7 mouse cellular contexts compared by ENCODE assay signal in genomic region chr16:94339164-94340160, GRCm38 (mm10). TPM values are rescaled to one million over a fixed set of nuclear protein-coding genes. Genes with fewer than 3 reads are reported as not detected.
DNase-seq lines count a peak whose midpoint lies in the region; TF ChIP-seq lines count a peak whose summit lies in the region.
"Not testable (repeated sequence)": the region's sequence is repeated elsewhere in the genome, so short reads cannot be mapped to it uniquely, and the experiment has no call there.
"Had no signal": no experiment of that assay in that cellular context is flagged by ENCODE, and none has a peak within 500 bp of the region (broad histone marks: within the 10 kb centered on the region; RNA-seq: fewer than 3 reads in every experiment).

No protein-coding gene starts in this region.

- in situ Hi-C loops in CH12.LX (cut with MboI; ENCODE audit: low pct_ligation_motif_present, low pct_unique_long_range_greater_than_20kb, low sequenced_read_pairs) = not testable (repeated sequence)

- H3K27me3 ChIP-seq in CH12.LX (replicated peaks); MEL (ENCODE audit: control insufficient read depth in 1 of 2, insufficient read depth in 2 of 2, low read length in 2 of 2): not testable (repeated sequence)

- peak overlapping the region; percentile 93 for H3K9ac ChIP-seq in CH12.LX (ENCODE audit: insufficient read depth, low read depth)
- peak overlapping the region; percentile 57 for H3K9ac ChIP-seq in MEL (ENCODE audit: control insufficient read depth, low read depth, low read length, poor library complexity, severe bottlenecking)

- peaks cover 12 to 28% of the 10 kb centered on the region in 2 experiments for H3K4me1 ChIP-seq in CH12.LX (ENCODE audit: control insufficient read depth in 1 of 2, insufficient read depth in 2 of 2)
- peaks cover 0 to 18% of the 10 kb centered on the region in 2 experiments; a peak in 2 of 4 replicates for H3K4me1 ChIP-seq in MEL (ENCODE audit: control insufficient read depth in 1 of 2, insufficient read depth in 2 of 2, low read length in 2 of 2)

- peak; percentile 28 for TF ChIP-seq RAD21 in CH12.LX (IDR thresholded peaks at IDR 0.05; ENCODE audit: low read depth, low read length)
- not testable (repeated sequence) for TF ChIP-seq RAD21 in MEL (IDR thresholded peaks at IDR 0.05; ENCODE audit: low read depth, low read length)

- not testable (repeated sequence) for TF ChIP-seq EP300 in CH12.LX (IDR thresholded peaks at IDR 0.05; ENCODE audit: low read length); MEL (IDR thresholded peaks at IDR 0.05; ENCODE audit: low read depth in 1 of 2, low read length in 2 of 2)

- peak overlapping the region; percentile 76 for H3K27ac ChIP-seq in CH12.LX (ENCODE audit: insufficient read depth, low read depth)
- H3K27ac ChIP-seq in MEL (ENCODE audit: control insufficient read depth, low read depth, low read length) = peak overlapping the region; percentile 55; the same call in 1 of the 2 replicates

- peak overlapping the region; percentile 63 for H3K4me2 ChIP-seq in CH12.LX (ENCODE audit: insufficient read depth, low read depth, poor library complexity, severe bottlenecking)

- TF ChIP-seq POLR2A in CH12.LX (IDR thresholded peaks at IDR 0.05; ENCODE audit: low read depth, low read length) = peak; percentile 72
- TF ChIP-seq POLR2A in MEL (IDR thresholded peaks at IDR 0.05; ENCODE audit: control insufficient read depth in 1 of 2, insufficient read depth in 1 of 2, low read depth in 1 of 2, low read length in 2 of 2, poor library complexity in 1 of 2) = not testable (repeated sequence)

- DNase-seq in CH12.LX (ENCODE audit: extremely low read depth) (peak; percentile 98), MEL (ENCODE audit: low read depth, low spot score) (peak; percentile 84), MEL-GATA-1-ER (ENCODE audit: extremely low read depth, low read depth) (peak; percentile 82), MN1 (ENCODE audit: low spot score) (peak; percentile 49)
- peak; percentile 64 for DNase-seq in heart, adult 11 months

- H3K4me3 ChIP-seq in CH12.LX (replicated peaks in 1 of 3; ENCODE audit: low read depth in 2 of 3, low read length in 2 of 3, poor library complexity in 1 of 3) (peak overlapping the region; percentile 64 to 90 (median 74)), MEL (ENCODE audit: control insufficient read depth in 1 of 2, insufficient read depth in 1 of 2, low read depth in 2 of 2, low read length in 2 of 2) (peak overlapping the region; percentile 70 to 76)

- H3K9me3 ChIP-seq in CH12.LX (replicated peaks; ENCODE audit: low read length); MEL (replicated peaks; ENCODE audit: insufficient read depth, low read length): not testable (repeated sequence)

- H3K79me2 ChIP-seq in CH12.LX (replicated peaks; ENCODE audit: control insufficient read depth, extremely low read depth, insufficient read depth, poor library complexity, severe bottlenecking) = peaks cover 14% of the 10 kb centered on the region
- H3K79me2 ChIP-seq in MEL (ENCODE audit: control insufficient read depth, insufficient read depth, low read length, poor library complexity) = not testable (repeated sequence)

- peaks cover 27 to 47% of the 10 kb centered on the region in 2 experiments for H3K36me3 ChIP-seq in CH12.LX (replicated peaks in 1 of 2; ENCODE audit: control insufficient read depth in 1 of 2, insufficient read depth in 1 of 2, low read length in 1 of 2)
- H3K36me3 ChIP-seq in MEL (ENCODE audit: control insufficient read depth in 1 of 2, insufficient read depth in 2 of 2, low read length in 2 of 2) = not testable (repeated sequence)

- dilution Hi-C loops in CH12.LX (cut with MboI; ENCODE audit: extremely low pct_ligation_motif_present, extremely low pct_unique_long_range_greater_than_20kb, low sequenced_read_pairs) = not testable (repeated sequence)

- TF ChIP-seq CTCF in CH12.LX (conservative IDR thresholded peaks at IDR 0.05 in 1 of 2, IDR thresholded peaks at IDR 0.05 in 1 of 2; ENCODE audit: low read depth in 2 of 2, low read length in 2 of 2) (peak; percentile 32 to 64; a peak in 3 of 4 replicates), MEL (IDR thresholded peaks at IDR 0.05 in 2 of 3, conservative IDR thresholded peaks at IDR 0.05 in 1 of 3; ENCODE audit: control insufficient read depth in 1 of 3, insufficient read depth in 1 of 3, low read depth in 2 of 3, low read length in 3 of 3, poor library complexity in 1 of 3, severe bottlenecking in 1 of 3) (peak in 2 of 3 experiments; percentile 22 to 33; a peak in 4 of 6 replicates)

TF ChIP-seq in CH12.LX, 34 proteins besides CTCF, POLR2A, EP300 and RAD21 (continues in another document):
- TF ChIP-seq IRF4 (IDR thresholded peaks at IDR 0.05; ENCODE audit: low read depth, low read length) (peak; percentile 89), TBP (conservative IDR thresholded peaks at IDR 0.05; ENCODE audit: low read depth, low read length) (peak; percentile 83), MAZ (IDR thresholded peaks at IDR 0.05; ENCODE audit: low read depth, low read length) (peak; percentile 33; the same call in 1 of the 2 replicates), BHLHE40 (IDR thresholded peaks at IDR 0.05; ENCODE audit: low read depth, low read length) (peak; percentile 29), ELF1 (IDR thresholded peaks at IDR 0.05; ENCODE audit: low read depth, low read length) (0 out of 2 replicates have a peak, but pooled peaks have one; percentile 46), ETS1 (conservative IDR thresholded peaks at IDR 0.05; ENCODE audit: low read depth, low read length) (peak; percentile 96), MAX (IDR thresholded peaks at IDR 0.05; ENCODE audit: low read length) (peak; percentile 85), SIN3A (IDR thresholded peaks at IDR 0.05; ENCODE audit: low read length) (peak; percentile 94), NRF1 (IDR thresholded peaks at IDR 0.05; ENCODE audit: low read depth, low read length) (peak; percentile 70), CHD1 (IDR thresholded peaks at IDR 0.05; ENCODE audit: low read depth, low read length) (0 out of 2 replicates have a peak, but pooled peaks have one; percentile 52), RCOR1 (conservative IDR thresholded peaks at IDR 0.05; ENCODE audit: low read depth, low read length) (0 out of 2 replicates have a peak, but pooled peaks have one; percentile 61), MYC (IDR thresholded peaks at IDR 0.05; ENCODE audit: low read depth, low read length) (peak; percentile 92), MEF2A (IDR thresholded peaks at IDR 0.05; ENCODE audit: borderline replicate concordance, low read depth, low read length) (peak; percentile 32; the same call in 1 of the 2 replicates)

TF ChIP-seq in MEL, 35 proteins besides CTCF, POLR2A, EP300 and RAD21:
- peak; percentile 31 for TF ChIP-seq SMC3 (IDR thresholded peaks at IDR 0.05; ENCODE audit: low read depth, low read length)
- peak; percentile 31; the same call in 1 of the 2 replicates for TF ChIP-seq NRF1 (IDR thresholded peaks at IDR 0.05; ENCODE audit: insufficient read depth, low read depth, low read length, poor library complexity, severe bottlenecking)
- peak; percentile 77 for TF ChIP-seq SIN3A (IDR thresholded peaks at IDR 0.05; ENCODE audit: low read length)
- TF ChIP-seq MYC (IDR thresholded peaks at IDR 0.05; ENCODE audit: low read depth, low read length) = 0 out of 2 replicates have a peak, but pooled peaks have one; percentile 24
- TF ChIP-seq ETS1 (IDR thresholded peaks at IDR 0.05; ENCODE audit: low read depth, low read length) = peak; percentile 86
- peak; percentile 66 for TF ChIP-seq MXI1 (IDR thresholded peaks at IDR 0.05; ENCODE audit: low read depth, low read length)
- TF ChIP-seq HCFC1 (IDR thresholded peaks at IDR 0.05; ENCODE audit: low read depth, low read length) = peak; percentile 66
TF ChIP-seq in MEL: peak in this region for 7; not testable (repeated sequence) for 28.

RNA-seq across cellular contexts. Expression of gene Ripply3, which starts 11.2 kb away (rescaled TPM):
- 6.1 and 6.5 TPM in 2 replicates for total RNA-seq in CH12.LX (2012; rRNA removed)
- 0.20 and 0.28 TPM in 2 replicates for total RNA-seq in CH12.LX (2014; rRNA removed)
- polyA plus RNA-seq in CH12.LX (2012; ENCODE audit: insufficient read length, low read depth) = 1.0 and 1.3 TPM in 2 replicates
- 0.10 and 0.35 TPM in 2 replicates for total RNA-seq in MEL (2012; rRNA removed)
- under 1 TPM in 1 of 2 experiments, not detected in 1; 0.18 TPM for polyA plus RNA-seq in MEL (2012; ENCODE audit: insufficient read depth in 1 of 2, insufficient read length in 2 of 2, low read depth in 1 of 2, low replicate concordance in 2 of 2, missing spikeins in 1 of 2)
- polyA plus RNA-seq: G1E, Patski had no signal

RNA-seq across cellular contexts. Expression of gene Hlcs, which starts 26.1 kb away (rescaled TPM):
- total RNA-seq in CH12.LX (2012; rRNA removed) (7.8 and 9.4 TPM in 2 replicates), CH12.LX (2014; rRNA removed) (4.2 and 5.3 TPM in 2 replicates), MEL (2012; rRNA removed) (2.8 and 3.3 TPM in 2 replicates)
- polyA plus RNA-seq in CH12.LX (2012; ENCODE audit: insufficient read length, low read depth) (11.3 and 12.5 TPM in 2 replicates), MEL (2012; ENCODE audit: insufficient read depth in 1 of 2, insufficient read length in 2 of 2, low read depth in 1 of 2, low replicate concordance in 2 of 2, missing spikeins in 1 of 2) (1 to 10 TPM in 1 of 2 experiments, not detected in 1; 6.4 TPM)

RNA-seq across cellular contexts. Expression of gene Ttc3, which starts 31.0 kb away (rescaled TPM):
- total RNA-seq in CH12.LX (2012; rRNA removed) (65.2 and 74.5 TPM in 2 replicates), CH12.LX (2014; rRNA removed) (59.0 TPM in 2 replicates), MEL (2012; rRNA removed) (47.5 and 56.9 TPM in 2 replicates)
- polyA plus RNA-seq in CH12.LX (2012; ENCODE audit: insufficient read length, low read depth) (67.7 and 73.4 TPM in 2 replicates), MEL (2012; ENCODE audit: insufficient read depth in 1 of 2, insufficient read length in 2 of 2, low read depth in 1 of 2, low replicate concordance in 2 of 2, missing spikeins in 1 of 2) (100 to 1,000 TPM in 1 of 2 experiments, 10 to 100 TPM in 1; 46.4 to 352 TPM)

RNA-seq across cellular contexts. Expression of gene Pigp, which starts 32.2 kb away (rescaled TPM):
- total RNA-seq in CH12.LX (2012; rRNA removed) (55.9 and 63.8 TPM in 2 replicates), CH12.LX (2014; rRNA removed) (163 and 167 TPM in 2 replicates), MEL (2012; rRNA removed) (27.1 and 33.9 TPM in 2 replicates)
- polyA plus RNA-seq in CH12.LX (2012; ENCODE audit: insufficient read length, low read depth) (103 and 104 TPM in 2 replicates), MEL (2012; ENCODE audit: insufficient read depth in 1 of 2, insufficient read length in 2 of 2, low read depth in 1 of 2, low replicate concordance in 2 of 2, missing spikeins in 1 of 2) (10 to 100 TPM in 1 of 2 experiments, not detected in 1; 47.3 TPM)

Comparison
In these comparisons a context has a peak if more than half of its experiments do, and no peak if none do; other contexts are left out.
1. Peak in every context shown above with its lines: DNase-seq, H3K4me3 ChIP-seq and H3K27ac ChIP-seq.